Mouse (Mus musculus): ENCODE data around the gene Mylip. TPM values are rescaled to one million over a fixed set of nuclear protein-coding genes. Genes with fewer than 3 reads are reported as not detected.

Gene Mylip
- 9.8 and 13.8 TPM in 2 replicates for polyA plus RNA-seq (2012)

GRCm38 (mm10) chr13:45389448-45390311, at the start of gene Mylip:
Gene Mylip, plus strand, starts transcription at chr13:45389742.

Other genes starting within 250 kb of the Mylip start
- gene Gmpr, start 117.7 kb downstream of the Mylip start, polyA plus RNA-seq (2012): 53.5 and 56.7 TPM in 2 replicates